Mouse (Mus musculus): ENCODE data around the gene Endov. TPM values are rescaled to one million over a fixed set of nuclear protein-coding genes. Genes with fewer than 3 reads are reported as not detected.

Endov gene
- polyA plus RNA-seq, 1 experiment from 2014 or later = 17.3 TPM

GRCm38 (mm10) chr11:119503675-119504074, 12.5 kb downstream of the Endov start:
- no peak overlapping the region for H3K9ac ChIP-seq
- H3K27ac ChIP-seq (replicated peaks) = no peak overlapping the region
- ATAC-seq (ENCODE audit: low read depth) = peak; percentile 61

GRCm38 (mm10) chr11:119506386-119506785, 15.2 kb downstream of the Endov start:
- WGBS = 89% methylated on average over 4 of the region's 4 CpGs
- no peak overlapping the region for H3K9ac ChIP-seq
- H3K4me2 ChIP-seq = no peak overlapping the region
- no peak for ATAC-seq (ENCODE audit: low read depth)
- H3K27me3 ChIP-seq = no peaks in the 10 kb centered on the region
- peaks cover 66% of the 10 kb centered on the region for H3K36me3 ChIP-seq
- no peaks in the 10 kb centered on the region for H3K9me3 ChIP-seq
- peaks cover 42% of the 10 kb centered on the region for H3K4me1 ChIP-seq (replicated peaks)
- H3K4me3 ChIP-seq = no peak overlapping the region
- no peak overlapping the region for H3K27ac ChIP-seq (replicated peaks)

More at GRCm38 (mm10) chr11:119503675-119504074, 12.5 kb downstream of the Endov start:
- Histone ChIP-seq H3K9me3 (no peaks in the 10 kb centered on the region), H3K4me3 (no peak overlapping the region), H3K4me2 (no peak overlapping the region), H3K4me1 (replicated peaks) (peaks cover 17% of the 10 kb centered on the region), H3K27me3 (no peaks in the 10 kb centered on the region), H3K36me3 (peaks cover 85% of the 10 kb centered on the region)

- peaks cover 53% of the 10 kb centered on the region for H3K36me3 ChIP-seq
- no peak overlapping the region for H3K9ac ChIP-seq
- no peak overlapping the region for H3K4me2 ChIP-seq
- ATAC-seq (ENCODE audit: low read depth) = no peak
- H3K4me3 ChIP-seq = no peak overlapping the region
- H3K9me3 ChIP-seq = no peaks in the 10 kb centered on the region
- 85% methylated on average over 8 of the region's 8 CpGs for WGBS
- no peaks in the 10 kb centered on the region for H3K27me3 ChIP-seq
- peaks cover 54% of the 10 kb centered on the region for H3K4me1 ChIP-seq (replicated peaks)
- H3K27ac ChIP-seq (replicated peaks) = no peak overlapping the region
Measured at GRCm38 (mm10) chr11:119507772-119508171, 16.6 kb downstream of the Endov start.

DNA sequence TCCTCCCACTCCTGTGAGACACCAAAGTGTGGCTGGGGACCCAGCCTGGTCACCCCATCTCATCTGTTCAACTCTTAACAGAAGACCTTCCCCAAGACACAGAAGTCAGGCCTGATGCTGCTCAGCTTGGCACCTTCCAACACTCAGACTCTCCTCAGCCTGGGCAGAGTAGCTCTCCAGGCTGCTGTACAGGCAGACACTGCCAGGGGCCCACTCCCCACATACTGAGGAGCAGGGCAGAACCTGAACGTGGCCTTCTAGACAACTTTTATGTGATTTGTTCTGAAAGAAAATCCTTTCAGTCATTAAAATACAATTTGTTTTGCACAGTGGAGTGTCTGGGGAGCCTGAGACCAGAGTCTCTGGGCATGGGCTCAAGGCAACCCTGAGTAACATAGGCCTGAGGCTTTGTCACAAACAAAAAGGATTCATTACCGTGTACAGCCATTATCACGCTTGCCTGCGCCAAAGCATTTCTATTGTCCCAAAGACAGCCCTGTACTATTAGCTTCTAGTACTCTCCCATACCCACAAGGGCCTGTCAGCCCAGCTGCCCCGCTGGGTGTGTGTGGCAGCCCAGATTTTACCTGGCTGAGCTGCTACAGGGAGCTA, 18.1 kb downstream of the Endov start:
- Histone ChIP-seq H3K9me3 (no peaks in the 10 kb centered on the region), H3K36me3 (peaks cover 41% of the 10 kb centered on the region), H3K4me2 (no peak overlapping the region), H3K27ac (replicated peaks) (peak overlapping the region; percentile 79), H3K4me3 (no peak overlapping the region), H3K9ac (0 out of 2 replicates have a peak overlapping the region, but pooled peaks have one; percentile 31), H3K4me1 (replicated peaks) (peaks cover 64% of the 10 kb centered on the region), H3K27me3 (no peaks in the 10 kb centered on the region)
- ATAC-seq (ENCODE audit: low read depth) = peak; percentile 36
- WGBS = 17% methylated on average over 5 of the region's 5 CpGs

DNA sequence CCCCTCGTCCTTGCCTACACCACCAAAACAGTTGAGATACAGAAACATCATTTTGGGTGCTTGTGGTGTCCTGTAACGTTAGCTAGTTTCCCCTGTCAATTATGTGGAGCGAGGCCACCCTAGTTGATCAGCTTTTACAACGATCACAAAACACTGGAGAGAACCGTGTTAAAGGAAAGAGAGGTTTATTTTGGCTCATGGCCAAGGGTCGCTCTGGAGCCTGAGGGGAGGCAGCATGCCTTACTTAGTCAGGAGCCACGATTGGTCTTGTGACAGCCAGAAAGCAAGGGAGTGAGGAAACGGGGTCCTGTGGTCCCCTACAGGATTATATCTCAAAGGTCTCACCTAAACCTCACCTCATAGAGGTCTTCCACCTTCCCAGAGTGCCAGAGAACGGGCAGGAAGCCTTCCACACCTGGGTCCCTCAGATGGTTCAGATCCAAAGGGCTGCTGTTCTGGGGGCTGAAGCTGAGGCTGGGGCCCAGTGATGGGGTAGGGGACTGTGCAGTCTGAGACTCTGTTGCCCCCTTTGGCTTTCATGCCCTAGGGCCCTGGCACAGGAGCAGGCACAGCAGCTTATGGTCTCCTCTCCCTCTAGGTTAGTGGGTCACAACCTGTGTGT, 22.0 kb downstream of the Endov start:
- H3K4me1 ChIP-seq (replicated peaks) = peaks cover 87% of the 10 kb centered on the region
- no peak overlapping the region for H3K27ac ChIP-seq (replicated peaks)
- H3K4me3 ChIP-seq = no peak overlapping the region
- no peak overlapping the region for H3K4me2 ChIP-seq
- H3K27me3 ChIP-seq = no peaks in the 10 kb centered on the region
- ATAC-seq (ENCODE audit: low read depth) = no peak
- H3K9ac ChIP-seq = no peak overlapping the region
- H3K9me3 ChIP-seq = no peaks in the 10 kb centered on the region
- H3K36me3 ChIP-seq = peaks cover 8% of the 10 kb centered on the region
- 48% methylated on average over 9 of the region's 9 CpGs for WGBS

- H3K27ac ChIP-seq (replicated peaks) = peak overlapping the region; percentile 91
- H3K36me3 ChIP-seq = no peaks in the 10 kb centered on the region
- ATAC-seq (ENCODE audit: low read depth) = 0 out of 2 replicates have a peak, but pooled peaks have one; percentile 25
- H3K27me3 ChIP-seq = no peaks in the 10 kb centered on the region
- peaks cover 76% of the 10 kb centered on the region for H3K4me1 ChIP-seq (replicated peaks)
- H3K9ac ChIP-seq = peak overlapping the region; percentile 31
- peak overlapping the region; percentile 44 for H3K4me2 ChIP-seq
- H3K9me3 ChIP-seq = no peaks in the 10 kb centered on the region
- no peak overlapping the region for H3K4me3 ChIP-seq
- 42% methylated on average over 16 of the region's 16 CpGs for WGBS
Measured at GRCm38 (mm10) chr11:119514108-119514860, 23.1 kb downstream of the Endov start.

DNA sequence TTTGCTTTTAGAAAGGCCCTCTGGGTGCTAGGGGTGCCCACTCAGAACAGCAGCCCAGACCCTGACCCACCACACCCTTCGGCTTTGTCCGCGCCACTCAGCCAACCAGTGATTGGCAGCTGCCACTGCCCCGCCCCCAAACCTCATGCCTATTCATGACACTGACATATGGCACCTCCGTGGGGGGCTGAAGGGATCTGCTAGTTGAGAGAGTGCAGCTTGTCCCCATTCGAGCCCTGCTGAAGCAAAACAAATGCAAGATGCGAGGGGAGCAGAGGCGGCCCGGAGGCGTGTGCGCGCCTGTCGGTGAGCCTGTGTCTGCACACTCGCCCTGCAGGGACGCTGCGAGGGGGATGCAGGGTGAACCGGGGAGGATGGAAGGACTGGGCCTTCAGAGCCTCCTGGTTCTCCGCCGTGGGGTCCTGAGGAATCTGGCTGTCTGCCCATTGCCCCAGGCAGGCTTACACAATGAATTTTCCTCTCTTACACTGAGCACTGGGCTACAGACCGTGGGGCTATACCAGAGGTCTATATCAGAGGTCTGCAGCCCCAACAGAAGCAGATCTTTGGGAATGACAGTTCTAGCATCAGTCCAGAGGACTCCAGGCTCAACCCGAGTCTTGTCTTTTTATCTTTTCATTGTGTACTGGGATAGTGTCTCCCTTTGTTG, 24.0 kb downstream of the Endov start:
- no peaks in the 10 kb centered on the region for H3K27me3 ChIP-seq
- peak overlapping the region; percentile 91 for H3K27ac ChIP-seq (replicated peaks)
- H3K9ac ChIP-seq = peak overlapping the region; percentile 31
- H3K9me3 ChIP-seq = no peaks in the 10 kb centered on the region
- peaks cover 67% of the 10 kb centered on the region for H3K4me1 ChIP-seq (replicated peaks)
- H3K4me2 ChIP-seq = peak overlapping the region; percentile 44
- H3K4me3 ChIP-seq = peak overlapping the region; percentile 2; the same call in 1 of the 2 replicates
- H3K36me3 ChIP-seq = no peaks in the 10 kb centered on the region
- ATAC-seq (ENCODE audit: low read depth) = peak; percentile 72
- WGBS = 3% methylated on average over 21 of the region's 21 CpGs

- Histone ChIP-seq H3K4me2 (no peak overlapping the region), H3K27me3 (no peaks in the 10 kb centered on the region), H3K36me3 (no peaks in the 10 kb centered on the region), H3K4me3 (no peak overlapping the region), H3K9ac (no peak overlapping the region), H3K9me3 (no peaks in the 10 kb centered on the region), H3K27ac (replicated peaks) (peak overlapping the region; percentile 91), H3K4me1 (replicated peaks) (peaks cover 58% of the 10 kb centered on the region)
- WGBS = 54% methylated on average over 16 of the region's 16 CpGs
- ATAC-seq (ENCODE audit: low read depth) = no peak
Measured at GRCm38 (mm10) chr11:119515823-119516676, 24.9 kb downstream of the Endov start.

DNA sequence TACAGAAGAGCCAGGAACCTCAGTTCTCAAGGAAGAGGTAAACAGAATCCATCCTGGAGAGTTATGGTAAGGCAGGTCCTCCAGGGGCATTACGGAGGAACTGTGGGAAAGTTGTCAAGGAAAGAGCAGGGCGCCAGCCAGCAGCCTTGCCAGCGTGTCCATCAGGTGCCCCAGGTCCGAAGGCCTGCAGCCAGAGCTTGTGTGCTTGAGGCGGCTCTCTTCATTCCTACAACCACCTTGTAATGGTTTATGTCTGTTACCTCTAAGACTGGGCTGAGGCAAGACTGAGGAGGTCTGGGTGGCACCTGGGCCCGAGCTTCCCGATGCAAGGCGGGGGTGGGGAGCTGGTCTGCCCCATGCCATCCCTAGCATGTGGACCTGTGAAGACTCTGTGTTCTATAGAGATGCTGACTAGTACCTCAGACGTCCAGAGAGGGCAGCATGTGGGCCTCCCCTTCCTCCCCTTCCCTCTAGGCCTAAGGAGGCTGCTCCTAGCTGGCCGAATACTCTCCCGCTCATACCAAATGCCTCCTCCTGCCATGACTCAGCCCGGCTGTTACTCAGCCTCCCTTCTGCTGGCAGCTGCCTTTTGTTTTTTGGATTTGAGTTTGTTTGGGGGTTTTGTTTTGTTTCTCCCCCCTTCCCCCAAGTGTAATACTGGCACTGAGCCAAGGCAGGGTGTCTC, 25.7 kb downstream of the Endov start:
- Histone ChIP-seq H3K27ac (replicated peaks) (peak overlapping the region; percentile 91), H3K36me3 (no peaks in the 10 kb centered on the region), H3K27me3 (no peaks in the 10 kb centered on the region), H3K4me3 (no peak overlapping the region), H3K9me3 (no peaks in the 10 kb centered on the region), H3K4me1 (replicated peaks) (peaks cover 54% of the 10 kb centered on the region), H3K4me2 (no peak overlapping the region), H3K9ac (no peak overlapping the region)
- WGBS = 60% methylated on average over 12 of the region's 12 CpGs
- no peak for ATAC-seq (ENCODE audit: low read depth)

GRCm38 (mm10) chr11:119519387-119519786, 28.2 kb downstream of the Endov start:
- H3K9ac ChIP-seq = no peak overlapping the region
- no peak overlapping the region for H3K4me3 ChIP-seq
- H3K4me1 ChIP-seq (replicated peaks) = peaks cover 30% of the 10 kb centered on the region
- 91% methylated on average over 1 of the region's 1 CpGs for WGBS
- no peaks in the 10 kb centered on the region for H3K27me3 ChIP-seq
- H3K4me2 ChIP-seq = no peak overlapping the region
- H3K9me3 ChIP-seq = no peaks in the 10 kb centered on the region
- no peak for ATAC-seq (ENCODE audit: low read depth)
- no peaks in the 10 kb centered on the region for H3K36me3 ChIP-seq
- no peak overlapping the region for H3K27ac ChIP-seq (replicated peaks)
